Mouse (Mus musculus): ENCODE results near the gene Zdhhc22.

Zdhhc22 gene

DNA sequence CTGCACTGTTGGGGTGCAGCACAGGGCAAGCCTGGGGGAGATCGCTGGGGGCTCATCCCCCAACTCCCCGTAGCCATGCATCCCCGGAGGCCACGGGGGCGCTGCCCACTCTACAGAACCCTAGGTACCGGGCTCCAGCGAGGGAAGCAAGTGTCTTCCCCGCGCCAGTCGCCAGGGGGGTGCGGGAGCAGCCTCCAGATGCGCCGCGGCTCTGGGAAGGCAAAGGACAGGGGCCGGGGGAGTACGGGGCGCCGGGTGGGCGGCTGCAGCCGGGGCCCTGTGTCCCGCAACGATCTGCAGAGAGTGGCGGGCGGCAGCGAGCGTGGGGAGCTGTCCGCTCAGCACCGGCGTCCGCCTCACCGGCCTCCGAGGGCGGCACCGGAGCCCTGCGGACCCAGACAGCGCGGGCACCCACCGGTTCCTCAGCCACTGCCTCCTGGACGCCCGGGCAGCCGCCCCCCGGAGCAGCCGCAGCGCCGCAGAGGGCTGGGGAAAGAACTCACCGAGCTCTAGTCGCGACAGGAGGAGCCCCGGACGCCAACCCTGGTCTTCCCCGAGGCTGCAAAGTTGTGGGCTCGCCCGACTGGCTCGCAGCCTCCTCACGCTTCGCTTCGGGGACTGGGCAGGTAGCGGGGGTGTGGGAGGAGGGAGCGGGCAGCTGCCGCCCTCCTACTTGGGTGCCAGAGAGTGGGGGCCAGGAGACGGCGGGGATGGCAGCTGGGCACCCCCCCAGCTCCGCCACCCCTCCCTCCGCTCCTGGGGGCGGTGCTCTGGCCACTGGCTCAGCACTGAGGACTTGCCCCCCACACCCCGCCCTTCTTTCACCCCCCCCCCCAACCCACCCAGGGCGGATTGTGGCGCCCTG, at the start of gene Zdhhc22:
TSS of gene Zdhhc22 (minus strand) at position 541 of the 865 bp plus-strand sequence.
- no peak for DNase-seq

DNA sequence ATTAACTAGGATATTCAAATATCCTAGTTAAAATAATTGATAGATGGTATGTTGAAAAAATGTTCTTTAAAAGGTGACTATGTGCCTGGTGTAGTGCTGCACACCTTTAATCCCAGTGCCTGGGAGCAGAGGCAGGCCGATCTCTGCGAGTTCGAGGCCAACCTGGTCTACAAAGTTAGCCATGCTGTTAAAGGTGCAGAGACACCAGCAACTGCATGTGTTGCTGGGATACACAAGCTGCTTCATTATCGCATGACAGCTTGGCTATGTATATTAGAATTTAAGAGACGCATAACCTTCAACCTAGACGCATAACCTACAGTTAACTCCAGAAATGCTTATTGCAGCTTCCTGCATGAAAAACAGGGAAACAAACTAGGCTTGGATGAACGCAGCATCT, 46.4 kb upstream of the Zdhhc22 start:
- no peak for DNase-seq

DNA sequence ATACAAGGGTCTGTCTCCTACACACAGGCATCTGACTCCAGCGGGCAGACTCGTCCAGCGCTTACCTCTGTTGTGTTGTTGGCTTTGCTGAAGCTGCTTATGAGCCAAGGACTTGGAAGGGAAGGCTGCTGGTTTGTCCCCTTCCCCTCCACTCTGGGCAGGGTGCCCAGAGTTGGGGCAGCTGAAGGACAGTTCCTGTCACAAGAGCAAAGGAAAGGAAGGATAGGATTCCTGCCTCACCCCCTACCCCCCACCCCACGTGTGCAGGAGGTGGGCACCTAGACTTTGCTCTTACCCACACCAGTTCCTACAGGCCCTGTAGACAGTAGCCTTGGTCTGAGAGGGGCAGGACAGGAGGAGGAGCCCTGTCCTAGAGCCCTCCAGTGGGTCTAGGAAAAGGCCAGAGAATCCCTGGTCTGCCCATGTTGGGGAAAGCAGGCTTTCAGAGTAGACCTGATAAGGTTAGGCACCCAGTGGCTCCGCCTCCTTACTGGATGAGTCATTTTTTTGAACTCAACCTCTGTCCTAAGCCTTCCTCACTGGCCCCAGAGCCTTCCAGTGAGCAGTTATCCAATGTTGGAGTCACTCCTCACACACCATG, 41.0 kb upstream of the Zdhhc22 start:
- DNase-seq = no peak

DNA sequence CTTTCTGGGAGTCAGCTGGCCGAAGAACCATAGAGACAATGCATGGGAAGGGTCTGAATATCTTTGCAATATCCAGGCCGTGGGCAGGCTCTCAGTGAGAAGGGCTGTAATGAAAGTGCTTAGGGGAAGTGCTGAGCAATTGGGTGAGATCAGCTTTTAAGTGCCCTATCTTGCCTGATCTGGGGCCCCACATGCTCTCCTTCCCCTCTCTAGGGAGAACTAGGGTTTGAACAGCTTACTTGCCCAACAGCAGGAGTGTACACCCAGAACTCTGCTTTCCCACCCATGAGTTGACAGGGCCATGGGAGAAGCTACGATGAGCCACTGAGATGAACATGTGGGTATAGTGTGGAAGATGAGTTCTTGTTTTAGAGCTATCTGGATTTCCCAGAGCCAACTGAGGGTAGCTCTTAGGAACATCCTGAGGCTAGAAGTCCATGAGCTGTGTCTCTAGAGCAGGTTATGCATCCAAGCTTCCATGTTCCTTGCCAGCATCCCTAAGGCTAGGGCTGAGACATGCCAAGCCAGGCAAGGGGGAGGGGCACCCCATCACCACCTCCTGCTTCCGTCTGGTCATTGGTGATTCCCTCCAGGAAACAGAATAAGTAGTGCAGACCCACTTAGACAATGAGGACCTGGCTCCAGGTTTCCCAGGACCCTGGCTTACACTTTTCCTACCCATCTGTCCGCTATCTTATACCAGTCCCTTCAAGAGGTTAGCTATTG, 39.2 kb upstream of the Zdhhc22 start:
- no peak for DNase-seq

DNA sequence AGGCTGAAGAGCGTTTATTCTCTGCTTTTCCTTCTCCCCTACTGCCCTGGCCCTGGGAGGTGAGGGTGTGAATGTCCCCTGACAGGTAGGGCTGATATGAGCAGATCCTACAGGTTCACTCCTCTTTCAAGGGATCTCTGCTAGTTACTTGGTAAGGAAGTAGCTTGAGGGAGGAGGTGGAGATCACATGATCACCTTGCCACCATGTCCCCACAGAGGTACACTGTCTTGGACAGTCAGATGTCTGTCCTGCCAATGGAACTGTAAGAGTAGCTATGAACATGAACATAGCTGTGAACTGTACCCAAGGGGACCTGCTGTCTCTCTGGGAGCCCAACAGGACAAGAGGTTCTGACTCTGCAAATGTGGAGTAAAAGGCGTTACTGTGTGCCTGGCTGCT, 37.8 kb upstream of the Zdhhc22 start:
- no peak for DNase-seq

DNA sequence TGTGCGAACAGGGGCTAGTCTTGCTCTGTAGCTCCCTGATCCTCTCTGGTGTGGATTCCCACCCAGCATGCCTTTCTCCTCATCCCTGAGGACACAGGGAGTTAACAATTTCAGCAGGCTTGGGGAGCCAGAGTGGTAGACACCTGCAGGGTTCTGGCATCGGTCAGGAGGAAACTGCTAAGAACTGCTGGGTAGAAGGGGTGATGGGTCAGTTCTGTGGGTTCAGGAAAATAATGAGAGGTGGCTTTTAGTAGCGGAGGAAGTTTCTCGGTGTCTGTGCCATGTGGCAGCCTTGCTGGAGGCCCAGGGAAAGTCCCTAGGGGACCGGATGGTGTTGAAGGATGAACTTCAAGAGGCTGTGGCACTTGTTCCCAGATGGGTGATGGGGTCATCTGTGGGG, 37.2 kb upstream of the Zdhhc22 start:
- DNase-seq = no peak

DNA sequence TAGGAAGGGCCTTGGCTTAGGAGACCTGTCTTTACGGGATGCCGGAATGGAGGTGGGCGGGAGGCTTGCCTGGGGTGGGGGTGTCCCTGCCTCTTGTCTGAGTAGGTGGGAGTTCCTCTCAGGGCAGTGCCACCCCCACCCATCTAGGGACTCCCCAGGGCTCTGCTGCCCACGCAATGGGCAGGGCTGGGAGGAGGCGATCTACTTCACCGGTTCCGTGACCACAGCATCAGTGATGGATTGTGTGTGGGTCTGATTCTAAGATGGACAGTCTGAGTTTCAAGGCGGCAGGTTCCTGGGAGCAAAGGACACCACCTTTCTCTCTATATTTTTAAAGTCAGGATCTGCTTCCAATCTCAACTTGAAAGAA, 36.6 kb upstream of the Zdhhc22 start:
- no peak for DNase-seq

DNA sequence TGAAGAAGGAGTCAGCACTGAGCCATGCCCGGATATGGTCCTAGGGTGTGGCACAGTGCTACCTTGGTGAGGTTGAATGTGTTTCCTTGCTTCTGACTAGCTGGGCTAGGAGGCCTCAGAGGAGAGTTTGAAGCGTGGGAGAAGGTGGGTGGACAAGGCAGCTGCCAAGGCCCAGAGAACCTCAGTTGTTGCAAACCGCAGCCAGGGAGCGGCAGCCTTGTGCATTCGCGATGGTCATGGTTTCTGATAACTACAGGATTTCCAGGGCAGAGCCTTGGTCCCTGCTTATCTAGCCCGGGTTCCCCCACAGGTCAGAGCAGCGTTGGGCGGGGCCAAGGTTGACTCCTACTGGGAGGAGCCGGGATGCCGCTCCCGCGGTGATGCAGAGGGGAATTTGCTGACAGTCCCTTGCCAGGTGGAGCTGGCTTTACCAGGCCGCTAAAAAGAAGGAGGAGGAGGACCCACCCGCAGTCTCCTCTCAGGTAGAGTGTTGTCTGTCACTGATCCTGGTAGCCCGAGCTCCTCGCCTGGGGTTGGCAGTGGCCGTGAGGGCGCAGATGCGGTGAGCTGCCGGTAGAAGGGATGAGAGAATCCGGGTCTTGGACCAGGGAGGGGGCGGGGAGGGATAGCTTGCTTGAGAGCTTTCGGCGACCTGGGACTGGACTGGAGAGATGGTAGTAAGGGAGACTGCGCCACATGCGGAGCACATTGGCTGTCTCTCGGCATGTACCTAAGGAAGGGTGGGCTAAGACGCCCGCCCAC, 36.1 kb upstream of the Zdhhc22 start:
- no peak for DNase-seq

DNA sequence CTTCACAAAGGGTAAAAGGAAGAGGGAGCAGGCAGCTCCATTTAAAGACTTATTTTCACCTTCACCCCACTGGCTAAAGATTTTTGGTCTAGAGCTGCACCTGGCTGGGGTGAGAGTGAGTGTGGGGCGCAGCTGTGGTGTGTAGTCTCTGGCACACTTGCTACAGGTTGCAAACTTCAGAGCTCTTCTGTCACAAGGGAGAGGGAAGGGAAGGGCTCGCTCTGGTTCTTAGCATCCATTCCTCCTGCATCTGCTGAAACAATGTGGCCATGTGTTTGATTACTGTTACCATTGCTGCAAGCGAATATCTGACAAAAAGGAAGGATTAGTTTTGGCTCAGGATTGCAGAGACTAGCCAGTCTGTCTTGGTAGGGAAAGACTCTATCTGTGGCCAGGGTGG, 33.2 kb upstream of the Zdhhc22 start:
- DNase-seq = no peak

DNA sequence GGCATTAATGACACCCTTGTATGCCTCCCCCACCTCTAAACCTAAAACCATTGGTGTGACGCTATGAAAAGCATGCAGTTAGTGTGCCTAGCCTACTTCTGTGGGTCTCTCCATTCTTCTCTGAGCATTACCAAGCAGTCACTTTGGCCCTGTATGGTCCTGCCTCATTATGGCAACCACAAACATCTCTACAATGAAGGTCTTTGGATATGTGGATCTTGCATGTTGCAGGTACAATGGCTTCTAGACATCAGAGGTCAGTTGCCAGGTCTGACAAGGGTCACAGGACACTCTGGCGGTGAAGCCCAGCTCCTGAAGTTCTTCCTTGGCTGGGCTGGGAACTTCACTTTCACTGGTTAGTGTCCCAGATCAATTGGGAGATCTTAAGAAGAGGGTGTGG, 31.8 kb upstream of the Zdhhc22 start:
- DNase-seq = no peak

DNA sequence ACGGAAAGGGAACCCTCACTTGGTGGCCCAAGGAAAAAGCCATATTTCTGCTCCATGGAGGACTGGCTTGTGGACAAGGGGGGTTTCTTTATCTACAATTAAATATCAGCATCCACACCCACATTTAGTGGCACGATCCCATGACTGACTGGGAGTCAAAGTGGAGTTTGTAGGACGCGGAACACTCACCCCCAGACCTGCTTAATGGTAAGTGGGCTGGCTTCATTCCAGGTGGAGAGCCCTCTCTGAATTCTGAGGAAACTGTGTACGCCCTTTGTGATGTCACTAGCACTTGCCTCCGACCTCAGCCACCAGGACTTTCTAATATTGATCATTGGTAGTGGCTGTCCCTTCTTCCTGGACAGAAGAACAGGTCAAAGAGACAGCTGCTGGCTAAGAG, 30.8 kb upstream of the Zdhhc22 start, which contains the start of gene Tmem63c:
TSS of gene Tmem63c (plus strand) at position 301 of the 400 bp plus-strand sequence.
- DNase-seq = no peak

DNA sequence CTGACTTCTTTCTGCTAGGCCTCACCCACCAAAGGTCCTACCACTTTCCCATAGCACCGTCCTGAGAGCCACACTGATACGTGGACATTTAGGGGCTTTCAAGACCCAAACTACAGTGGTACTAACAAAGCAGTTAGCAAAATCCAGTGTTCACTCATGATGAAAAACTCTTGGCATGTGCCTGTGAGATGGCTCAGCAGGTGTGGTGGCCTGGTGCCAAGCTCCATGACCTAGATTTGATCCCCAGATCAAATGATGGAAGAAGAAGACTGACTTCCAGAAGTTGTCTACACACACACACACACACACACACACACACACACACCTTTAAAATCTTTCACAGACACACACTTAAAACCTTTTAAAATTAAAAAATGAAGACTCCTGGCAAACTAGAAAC, 28.5 kb upstream of the Zdhhc22 start:
- DNase-seq = no peak

DNA sequence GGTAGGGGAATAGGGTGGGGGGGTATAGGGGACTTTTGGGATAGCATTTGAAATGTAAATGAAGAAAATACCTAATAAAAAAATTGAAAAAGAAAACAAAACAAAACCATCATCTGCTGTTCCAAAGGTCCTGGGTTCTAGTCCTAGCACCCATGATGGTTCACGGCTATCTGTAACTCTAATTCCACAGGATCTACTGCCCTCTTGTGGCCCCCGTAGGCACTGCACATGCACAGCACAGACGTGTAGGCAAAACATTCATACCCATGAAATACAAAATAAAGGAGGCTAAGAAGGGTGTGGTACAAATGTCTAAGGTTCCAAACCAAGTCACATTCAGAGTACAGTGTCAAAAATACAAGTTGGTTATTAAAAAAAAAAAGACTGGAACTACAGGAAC, 26.8 kb upstream of the Zdhhc22 start:
- peak in 1 of 2 experiments; percentile 31 for DNase-seq

DNA sequence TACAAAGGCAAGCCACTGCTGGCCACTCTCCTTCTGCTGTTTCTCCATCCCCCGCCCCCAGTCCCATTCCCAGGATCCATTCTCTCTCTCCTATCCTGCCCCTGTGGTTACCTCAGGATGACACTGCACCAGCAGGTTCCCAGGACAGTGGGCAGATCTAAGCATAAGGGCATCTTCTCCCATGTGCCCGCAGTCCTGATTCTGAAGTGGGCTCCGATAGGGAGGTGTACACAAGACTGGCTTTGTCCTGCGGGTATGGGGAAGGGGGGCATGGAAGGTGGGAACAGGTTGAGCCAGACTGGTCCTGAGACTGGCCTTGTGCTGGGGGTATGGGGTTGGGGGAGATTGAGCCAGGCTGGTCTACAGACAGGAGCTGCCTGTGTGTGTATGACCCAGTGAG, 14.4 kb upstream of the Zdhhc22 start:
- DNase-seq = no peak

DNA sequence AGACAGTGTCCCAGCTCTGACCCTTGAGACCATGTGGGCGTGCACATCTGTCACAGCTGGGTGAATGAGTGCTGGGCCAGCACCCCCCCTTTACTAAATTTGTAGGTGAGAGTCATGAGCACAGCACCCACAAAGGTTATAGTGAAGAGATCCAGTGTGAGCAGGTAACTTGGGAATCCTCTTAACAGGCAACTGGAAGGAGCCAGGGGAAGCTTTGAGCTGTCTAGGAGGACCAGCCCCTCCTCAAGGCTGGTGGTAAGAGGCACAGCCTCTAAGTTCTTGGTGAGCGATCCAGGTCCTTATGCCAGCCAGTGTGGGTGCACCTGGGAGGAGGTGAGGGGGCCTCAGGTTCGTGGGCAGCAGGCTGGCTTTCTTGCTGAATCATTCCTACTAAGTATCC, 13.4 kb upstream of the Zdhhc22 start:
- DNase-seq = no peak

DNA sequence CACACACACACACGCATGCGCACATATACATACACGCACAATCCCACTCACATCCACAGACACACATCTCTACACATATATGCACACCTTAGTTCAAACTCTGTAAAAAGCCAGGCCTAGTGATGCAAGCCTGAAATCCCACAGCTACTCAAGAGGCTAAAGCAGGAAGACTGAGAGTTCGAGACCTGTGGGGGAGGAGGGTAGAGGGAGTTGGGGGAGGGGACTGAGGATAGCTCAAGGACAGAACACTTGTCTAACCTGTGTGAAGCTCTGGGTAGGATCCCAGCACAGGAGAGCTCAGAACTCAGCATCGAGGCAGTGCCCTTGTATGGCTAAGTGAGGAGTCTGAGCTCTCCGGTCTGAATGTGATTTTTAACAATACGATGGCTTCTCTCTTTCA, 12.6 kb upstream of the Zdhhc22 start:
- DNase-seq = no peak

DNA sequence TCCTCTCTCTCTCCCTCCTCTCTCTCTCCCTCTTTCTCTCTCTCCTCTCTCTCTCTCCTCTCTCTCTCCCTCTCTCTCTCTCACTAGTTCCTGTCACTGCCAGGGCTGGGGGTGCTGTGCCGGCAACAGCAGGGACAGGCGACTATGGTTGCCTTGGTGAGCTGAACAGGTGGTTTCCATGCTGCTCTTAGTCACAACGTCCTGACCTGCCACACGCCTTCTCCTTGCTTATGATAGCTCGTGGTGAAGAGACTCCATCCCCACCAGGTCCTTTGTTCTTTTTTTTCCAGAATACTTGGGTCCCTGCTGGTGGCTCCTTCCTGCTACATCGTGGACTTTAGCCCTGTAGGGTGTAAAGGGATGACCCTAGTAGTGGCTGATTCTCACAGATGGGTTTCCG, 12.0 kb upstream of the Zdhhc22 start:
- DNase-seq = no peak

DNA sequence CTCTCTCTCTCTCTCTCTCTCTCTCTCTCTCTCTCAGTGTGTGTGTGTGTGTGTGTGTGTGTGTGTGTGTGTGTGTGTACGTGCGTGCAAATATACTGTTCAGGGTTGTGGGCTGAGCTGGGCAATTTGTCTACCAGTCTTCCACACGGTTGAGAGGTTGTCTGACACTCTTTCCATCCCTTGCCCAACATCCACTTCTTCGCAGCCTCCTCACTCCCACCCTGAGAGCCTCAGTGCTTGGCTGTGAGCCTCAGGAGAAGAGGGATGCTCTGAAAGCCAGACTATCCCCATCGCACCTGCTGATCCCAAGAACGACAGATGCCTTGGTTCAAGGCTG, 10.6 kb upstream of the Zdhhc22 start:
- DNase-seq = no peak

DNA sequence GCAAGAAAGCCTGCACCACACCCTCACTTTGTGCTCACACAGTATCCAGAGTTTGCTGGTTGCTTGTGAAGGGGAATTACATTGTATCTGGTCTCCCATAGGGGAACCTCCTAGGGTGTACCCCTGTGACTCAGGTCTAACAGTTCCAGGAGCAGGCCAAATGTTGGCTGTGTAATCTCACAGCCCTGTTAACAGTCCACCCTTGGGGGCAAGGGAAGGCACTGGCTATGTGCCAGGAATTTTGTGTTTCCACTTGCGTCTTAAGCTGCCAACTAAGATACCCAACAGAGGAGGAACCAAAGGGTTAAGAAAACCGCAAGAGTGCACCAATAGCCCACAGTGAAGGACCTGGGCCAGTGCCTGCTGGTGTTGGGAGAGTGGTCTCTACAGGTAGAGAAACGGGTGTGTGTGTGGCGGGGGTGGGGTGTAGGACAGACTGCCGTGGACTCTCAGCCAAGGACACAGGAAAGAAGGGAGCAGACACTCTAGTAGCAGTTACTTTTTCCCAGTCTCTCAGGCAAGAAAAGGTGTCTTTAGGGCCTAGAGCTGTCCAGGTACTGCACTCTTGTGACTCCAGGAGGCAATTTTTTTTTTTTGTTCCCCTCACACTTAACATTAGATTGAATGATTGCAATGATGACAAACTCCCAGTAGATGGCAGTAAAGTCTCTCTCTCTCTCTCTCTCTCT, 10.1 kb upstream of the Zdhhc22 start:
- no peak for DNase-seq

DNA sequence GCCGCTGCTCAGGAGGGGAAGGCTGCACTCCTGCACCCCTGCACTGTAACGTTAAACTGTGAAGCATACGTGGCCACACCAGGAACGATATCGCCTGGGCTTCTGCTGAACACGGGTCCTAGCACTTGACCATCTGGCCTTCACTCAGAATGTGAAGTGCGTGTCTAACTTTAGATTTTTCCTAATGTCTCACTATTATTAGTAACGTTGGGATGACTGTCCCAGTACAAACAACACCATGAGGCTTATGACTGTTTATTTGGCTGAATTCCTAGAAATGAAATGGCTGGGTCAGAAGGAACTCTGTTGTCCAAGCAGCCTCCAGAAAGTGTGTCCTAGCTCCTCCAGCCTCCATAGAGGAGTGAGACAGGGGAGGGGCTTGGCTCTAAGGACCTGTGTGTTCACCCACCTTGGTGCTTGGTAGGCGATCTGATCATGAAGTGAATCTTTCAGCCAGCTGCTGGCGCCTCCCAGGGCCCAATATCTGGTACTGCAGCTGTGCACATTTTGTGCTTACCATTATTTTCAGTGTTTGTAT, 9.1 kb upstream of the Zdhhc22 start:
- DNase-seq = no peak

DNA sequence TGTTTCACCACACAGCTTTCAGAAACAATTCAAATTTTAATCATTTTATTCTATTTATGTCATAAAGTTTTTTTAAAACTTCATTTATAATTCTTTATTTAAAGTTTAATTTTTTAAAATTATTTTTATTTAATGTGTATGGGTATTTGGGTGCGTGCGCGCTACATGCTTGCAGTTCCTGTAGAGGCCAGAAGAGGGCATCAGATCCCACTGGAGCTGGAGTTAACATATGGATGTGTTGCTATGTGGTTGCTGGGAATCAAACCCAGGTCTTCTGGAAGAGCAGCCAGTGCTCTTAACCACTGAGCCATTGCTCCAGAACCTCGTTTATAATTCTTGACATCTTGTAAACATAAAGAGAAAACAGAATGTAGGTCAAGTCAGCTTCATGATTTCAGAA, 8.5 kb upstream of the Zdhhc22 start:
- DNase-seq = no peak

DNA sequence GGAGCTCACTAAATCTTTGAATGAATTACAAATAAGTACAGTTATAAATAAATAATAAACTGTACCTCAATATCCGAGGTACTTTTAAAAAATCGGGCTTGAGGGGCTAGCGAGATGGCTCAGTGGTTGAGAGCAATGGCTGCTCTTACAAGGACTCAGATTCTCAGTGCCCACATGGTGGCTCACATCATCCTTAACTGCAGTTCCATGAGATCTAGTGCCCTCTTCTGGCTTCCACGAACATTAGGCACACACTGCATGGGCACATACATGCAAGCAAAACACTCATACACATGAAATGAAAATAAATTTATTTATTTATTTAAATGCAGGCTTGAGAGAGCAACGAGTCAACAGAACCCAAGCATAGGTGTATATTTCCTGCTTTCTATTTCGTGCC, 5.7 kb upstream of the Zdhhc22 start:
- no peak for DNase-seq

Measured in spleen, adult 18-20 months (tissue).